Mouse (Mus musculus) megakaryocyte, embryonic 14.5 days (primary cell): ENCODE measurements around the gene Capn15.

Experiments used
- FLI1 ChIP-seq: IDR thresholded peaks from 2 replicates; pipeline ENCODE4 v1.6.1; 2012; ENCODE audit warnings: low read length, inconsistent platforms, mixed read lengths
- GATA1 ChIP-seq: IDR thresholded peaks from 3 replicates; pipeline ENCODE4 v1.6.1; 2012; ENCODE audit warnings: mixed read lengths, low read length, inconsistent platforms, borderline replicate concordance

DNA sequence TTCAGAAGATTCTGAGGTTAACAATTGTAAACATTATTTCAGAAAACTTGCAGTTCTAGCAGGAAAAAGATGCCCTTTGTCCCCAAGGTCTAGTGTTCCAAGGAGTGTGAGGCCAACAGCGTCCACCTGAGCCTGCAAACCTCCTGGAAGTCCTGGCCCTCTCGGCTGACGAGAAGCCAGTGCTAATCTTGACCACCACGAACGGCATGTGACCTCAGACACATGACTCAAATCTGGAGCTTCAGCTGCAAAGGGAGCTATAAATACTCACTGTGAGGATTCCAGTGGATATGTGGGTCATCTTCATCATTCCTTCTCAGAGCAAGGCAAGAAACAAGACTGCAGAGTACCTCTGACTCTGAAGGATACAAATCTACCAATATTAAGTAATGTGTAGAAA lies 32.4 kb upstream of the Capn15 start:
- TF ChIP-seq FLI1 (no peak), GATA1 (no peak)
